Mouse (Mus musculus): Measurements from ENCODE around the gene Csnk2b. TPM values are rescaled to one million over a fixed set of nuclear protein-coding genes. Genes with fewer than 3 reads are reported as not detected.

The Csnk2b gene
- polyA plus RNA-seq, 1 experiment from 2014 or later: 300 TPM

- ATAC-seq (replicated peaks; ENCODE audit: low FRiP score, low read depth) (no peak), DNase-seq (ENCODE audit: low spot score) (no peak)
- Histone ChIP-seq H3K4me1 (replicated peaks; ENCODE audit: insufficient read depth, low read length) (peaks cover 17% of the 10 kb centered on the region; the same call in 1 of the 2 replicates), H3K36me3 (ENCODE audit: insufficient read depth, low read length) (peaks cover 74% of the 10 kb centered on the region), H3K9ac (ENCODE audit: low read depth, low read length) (no peak overlapping the region), H3K27ac (no peak overlapping the region), H3K9me3 (replicated peaks; ENCODE audit: low read length) (no peaks in the 10 kb centered on the region), H3K27me3 (ENCODE audit: insufficient read depth, low read length) (no peaks in the 10 kb centered on the region), H3K4me3 (replicated peaks; ENCODE audit: low read depth, low read length) (no peak overlapping the region), H3K4me2 (ENCODE audit: low read length) (no peak overlapping the region)
- 67% methylated on average over 7 of the region's 7 CpGs for WGBS
- no peak for TF ChIP-seq CTCF (IDR thresholded peaks at IDR 0.05; ENCODE audit: low read depth)
Observed at GRCm38 (mm10) chr17:35159638-35160037, 37.8 kb upstream of the Csnk2b start.

- no peak overlapping the region for H3K27ac ChIP-seq
- H3K27me3 ChIP-seq (ENCODE audit: insufficient read depth, low read length): no peaks in the 10 kb centered on the region
- DNase-seq (ENCODE audit: low spot score): no peak
- ATAC-seq (replicated peaks; ENCODE audit: low FRiP score, low read depth): no peak
- peaks cover 80% of the 10 kb centered on the region for H3K36me3 ChIP-seq (ENCODE audit: insufficient read depth, low read length)
- no peak overlapping the region for H3K9ac ChIP-seq (ENCODE audit: low read depth, low read length)
- no peak overlapping the region for H3K4me3 ChIP-seq (replicated peaks; ENCODE audit: low read depth, low read length)
- no peak for TF ChIP-seq CTCF (IDR thresholded peaks at IDR 0.05; ENCODE audit: low read depth)
- H3K4me1 ChIP-seq (replicated peaks; ENCODE audit: insufficient read depth, low read length): peaks cover 17% of the 10 kb centered on the region; the same call in 1 of the 2 replicates
- no peaks in the 10 kb centered on the region for H3K9me3 ChIP-seq (replicated peaks; ENCODE audit: low read length)
- WGBS: 87% methylated on average over 16 of the region's 16 CpGs
- H3K4me2 ChIP-seq (ENCODE audit: low read length): no peak overlapping the region
Observed at GRCm38 (mm10) chr17:35158850-35159593, 37.2 kb upstream of the Csnk2b start.

- no peak overlapping the region for H3K4me2 ChIP-seq (ENCODE audit: low read length)
- no peaks in the 10 kb centered on the region for H3K27me3 ChIP-seq (ENCODE audit: insufficient read depth, low read length)
- no peak overlapping the region for H3K27ac ChIP-seq
- DNase-seq (ENCODE audit: low spot score) (no peak), ATAC-seq (replicated peaks; ENCODE audit: low FRiP score, low read depth) (peak; percentile 30)
- H3K4me1 ChIP-seq (replicated peaks; ENCODE audit: insufficient read depth, low read length): peaks cover 13% of the 10 kb centered on the region; the same call in 1 of the 2 replicates
- no peak overlapping the region for H3K9ac ChIP-seq (ENCODE audit: low read depth, low read length)
- H3K36me3 ChIP-seq (ENCODE audit: insufficient read depth, low read length): peaks cover 92% of the 10 kb centered on the region
- 86% methylated on average over 8 of the region's 8 CpGs for WGBS
- no peaks in the 10 kb centered on the region for H3K9me3 ChIP-seq (replicated peaks; ENCODE audit: low read length)
- H3K4me3 ChIP-seq (replicated peaks; ENCODE audit: low read depth, low read length): no peak overlapping the region
- TF ChIP-seq CTCF (IDR thresholded peaks at IDR 0.05; ENCODE audit: low read depth): no peak
Observed at GRCm38 (mm10) chr17:35157661-35158175, 35.9 kb upstream of the Csnk2b start.

DNA sequence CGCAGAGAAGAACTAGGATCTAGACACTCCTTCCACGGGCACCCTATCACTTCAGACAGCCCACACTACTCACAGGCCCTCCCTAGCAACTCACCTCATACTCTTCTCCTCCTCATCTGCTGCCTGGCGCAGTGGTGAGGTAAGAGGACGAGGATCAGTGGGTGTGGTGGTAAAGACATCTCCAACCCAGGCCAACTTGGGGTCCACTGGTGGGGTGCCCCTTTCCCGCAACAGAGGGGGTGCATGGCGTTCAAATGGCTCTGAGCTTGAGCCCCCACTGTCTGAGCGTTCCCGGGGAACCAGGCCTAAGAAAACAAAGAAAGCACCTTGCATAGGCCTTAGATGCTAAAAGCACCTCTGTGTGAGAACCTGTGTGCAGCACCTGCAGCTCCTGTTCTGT, 35.4 kb upstream of the Csnk2b start:
- ATAC-seq (replicated peaks; ENCODE audit: low FRiP score, low read depth) (no peak), DNase-seq (ENCODE audit: low spot score) (no peak)
- Histone ChIP-seq H3K9ac (ENCODE audit: low read depth, low read length) (no peak overlapping the region), H3K4me1 (replicated peaks; ENCODE audit: insufficient read depth, low read length) (peaks cover 8% of the 10 kb centered on the region; the same call in 1 of the 2 replicates), H3K36me3 (ENCODE audit: insufficient read depth, low read length) (peaks cover 97% of the 10 kb centered on the region), H3K4me3 (replicated peaks; ENCODE audit: low read depth, low read length) (no peak overlapping the region), H3K27ac (no peak overlapping the region), H3K4me2 (ENCODE audit: low read length) (no peak overlapping the region), H3K27me3 (ENCODE audit: insufficient read depth, low read length) (no peaks in the 10 kb centered on the region), H3K9me3 (replicated peaks; ENCODE audit: low read length) (no peaks in the 10 kb centered on the region)
- WGBS: 89% methylated on average over 8 of the region's 8 CpGs
- TF ChIP-seq CTCF (IDR thresholded peaks at IDR 0.05; ENCODE audit: low read depth): no peak

- no peak overlapping the region for H3K4me2 ChIP-seq (ENCODE audit: low read length)
- 0 out of 2 replicates have a peak, but pooled peaks cover 2% of the 10 kb centered on the region for H3K4me1 ChIP-seq (replicated peaks; ENCODE audit: insufficient read depth, low read length)
- no peak for DNase-seq (ENCODE audit: low spot score)
- peaks cover 96% of the 10 kb centered on the region for H3K36me3 ChIP-seq (ENCODE audit: insufficient read depth, low read length)
- no peak overlapping the region for H3K27ac ChIP-seq
- no peak for ATAC-seq (replicated peaks; ENCODE audit: low FRiP score, low read depth)
- 87% methylated on average over 33 of the region's 33 CpGs for WGBS
- H3K9ac ChIP-seq (ENCODE audit: low read depth, low read length): no peak overlapping the region
- H3K4me3 ChIP-seq (replicated peaks; ENCODE audit: low read depth, low read length): no peak overlapping the region
- H3K9me3 ChIP-seq (replicated peaks; ENCODE audit: low read length): no peaks in the 10 kb centered on the region
- no peak for TF ChIP-seq CTCF (IDR thresholded peaks at IDR 0.05; ENCODE audit: low read depth)
- H3K27me3 ChIP-seq (ENCODE audit: insufficient read depth, low read length): no peaks in the 10 kb centered on the region
Observed at GRCm38 (mm10) chr17:35156461-35157200, 34.8 kb upstream of the Csnk2b start.

GRCm38 (mm10) chr17:35155451-35155850, 33.6 kb upstream of the Csnk2b start:
- Histone ChIP-seq H3K36me3 (ENCODE audit: insufficient read depth, low read length) (peaks cover 94% of the 10 kb centered on the region), H3K9me3 (replicated peaks; ENCODE audit: low read length) (no peaks in the 10 kb centered on the region), H3K4me1 (replicated peaks; ENCODE audit: insufficient read depth, low read length) (no peaks in the 10 kb centered on the region), H3K4me3 (replicated peaks; ENCODE audit: low read depth, low read length) (no peak overlapping the region), H3K4me2 (ENCODE audit: low read length) (no peak overlapping the region), H3K9ac (ENCODE audit: low read depth, low read length) (no peak overlapping the region), H3K27me3 (ENCODE audit: insufficient read depth, low read length) (no peaks in the 10 kb centered on the region), H3K27ac (no peak overlapping the region)
- WGBS: 83% methylated on average over 12 of the region's 12 CpGs
- TF ChIP-seq CTCF (IDR thresholded peaks at IDR 0.05; ENCODE audit: low read depth): no peak
- ATAC-seq (replicated peaks; ENCODE audit: low FRiP score, low read depth) (no peak), DNase-seq (ENCODE audit: low spot score) (no peak)
